Mouse (Mus musculus) thymus, postnatal 0 days (tissue): Measurements from ENCODE around the gene Ell2. TPM values are rescaled to one million over a fixed set of nuclear protein-coding genes. Genes with fewer than 3 reads are reported as not detected.

ENCODE experiments used
- DNase-seq: peaks from one replicate; pipeline ENCODE4 v3.0.0-alpha.2; 2015; ENCODE audit warnings: low spot score
- polyA plus RNA-seq: library from polyadenylated mRNA; unstranded; fragments of >200 nt; fragmentation: Nextera tagmentation; extraction: Ambion mirVana; gene quantifications from 2 replicates; pipeline ENCODE4 v1.2.1, GENCODE M21; 2015

Ell2 gene
- polyA plus RNA-seq, 1 experiment from 2014 or later = 4.8 TPM

DNA sequence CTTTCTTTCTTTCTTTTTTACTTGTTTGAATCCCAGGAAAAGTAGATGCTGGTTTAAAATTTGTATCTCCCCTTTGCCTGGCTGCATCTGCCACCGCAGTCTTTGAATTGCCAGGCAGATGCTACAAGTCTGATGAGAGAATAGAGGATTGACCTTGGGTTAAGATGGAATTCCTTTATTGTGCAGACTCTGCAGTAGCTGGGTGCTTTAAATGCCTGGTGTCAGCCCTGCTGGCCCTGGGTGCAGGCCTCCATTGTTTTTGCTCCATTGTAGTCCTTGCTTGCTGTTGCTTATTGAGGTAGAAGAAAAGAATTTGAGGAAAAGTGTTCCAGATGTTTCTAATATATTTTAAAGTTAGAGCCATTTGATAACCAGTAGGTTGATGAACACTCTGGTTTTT, 59.2 kb downstream of the Ell2 start:
- no peak for DNase-seq

DNA sequence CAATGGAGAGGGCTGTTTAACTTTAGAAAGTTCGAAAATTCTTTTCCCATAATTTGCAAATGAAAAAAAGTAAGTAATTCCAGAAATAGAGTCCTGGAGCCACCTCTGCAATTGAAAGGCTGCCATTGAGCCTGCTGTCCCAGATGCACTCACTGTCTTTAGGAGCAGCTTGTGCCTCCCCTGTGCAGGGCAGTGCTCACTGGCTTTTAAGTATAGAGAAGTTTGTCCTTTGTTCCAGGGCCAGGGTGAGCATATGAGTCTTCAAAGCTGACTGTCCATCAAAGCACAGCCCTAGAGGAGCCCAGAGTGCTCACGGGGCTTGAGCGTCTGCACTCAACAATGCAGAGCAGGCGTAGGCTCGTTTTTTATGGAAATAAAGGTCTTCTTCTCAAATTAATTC, 59.7 kb downstream of the Ell2 start:
- DNase-seq = no peak

DNA sequence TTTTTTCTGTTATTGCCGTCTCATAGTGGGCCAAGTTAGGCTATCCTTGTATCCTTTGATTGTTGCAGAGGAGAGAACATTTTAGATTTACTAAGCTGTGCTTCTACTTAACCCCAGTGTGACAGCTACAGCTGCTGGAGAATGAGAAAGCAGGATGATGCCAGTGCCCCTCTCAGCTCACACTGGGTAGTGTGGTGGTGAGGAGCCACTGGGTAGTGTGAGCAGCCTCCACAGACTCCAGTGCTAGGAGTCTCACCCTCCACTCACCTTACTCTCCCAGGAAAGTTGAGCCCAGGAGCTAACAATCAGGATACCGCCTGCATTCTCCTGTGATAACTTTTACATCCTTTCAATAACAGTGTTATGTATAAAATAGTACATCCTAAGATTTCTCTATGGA, 60.4 kb downstream of the Ell2 start:
- DNase-seq = no peak

DNA sequence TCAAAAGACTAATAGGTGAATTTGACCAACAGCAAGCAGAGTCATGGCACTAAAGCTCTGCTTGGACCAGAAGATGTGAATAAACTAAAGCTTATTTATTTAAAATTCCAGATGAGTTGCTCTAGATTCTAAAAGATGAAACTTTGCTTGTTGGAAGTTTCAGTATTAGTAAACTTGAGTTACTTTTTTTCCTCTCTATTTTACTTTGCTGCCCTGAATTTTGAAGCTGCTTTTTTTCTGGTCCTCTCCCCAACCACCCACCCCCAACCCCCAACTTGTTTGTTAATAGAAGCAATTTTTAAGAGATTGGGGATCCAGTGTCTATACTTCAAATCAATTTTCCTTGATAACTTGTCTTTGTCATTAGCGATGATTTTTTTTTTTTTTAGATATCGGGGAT, 64.2 kb downstream of the Ell2 start:
- no peak for DNase-seq

DNA sequence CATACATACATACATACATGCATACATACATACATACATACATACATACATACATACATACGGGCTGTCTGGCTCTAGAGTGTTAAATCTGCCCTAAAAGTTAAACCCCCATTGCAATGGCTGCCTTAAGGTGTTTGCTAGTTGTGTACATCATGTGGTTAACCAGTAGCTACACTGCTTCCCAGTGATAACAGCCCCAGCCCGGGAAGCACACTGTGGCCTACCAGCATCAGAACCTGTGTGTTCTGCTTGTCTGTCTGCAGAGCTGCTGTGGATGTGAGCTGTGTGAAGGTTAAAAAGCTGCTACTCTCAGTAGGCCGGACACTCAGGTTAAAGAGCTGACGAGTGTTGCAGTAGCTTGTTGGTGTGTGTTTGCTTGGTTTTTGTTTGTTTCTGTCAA, 64.8 kb downstream of the Ell2 start:
- no peak for DNase-seq

DNA sequence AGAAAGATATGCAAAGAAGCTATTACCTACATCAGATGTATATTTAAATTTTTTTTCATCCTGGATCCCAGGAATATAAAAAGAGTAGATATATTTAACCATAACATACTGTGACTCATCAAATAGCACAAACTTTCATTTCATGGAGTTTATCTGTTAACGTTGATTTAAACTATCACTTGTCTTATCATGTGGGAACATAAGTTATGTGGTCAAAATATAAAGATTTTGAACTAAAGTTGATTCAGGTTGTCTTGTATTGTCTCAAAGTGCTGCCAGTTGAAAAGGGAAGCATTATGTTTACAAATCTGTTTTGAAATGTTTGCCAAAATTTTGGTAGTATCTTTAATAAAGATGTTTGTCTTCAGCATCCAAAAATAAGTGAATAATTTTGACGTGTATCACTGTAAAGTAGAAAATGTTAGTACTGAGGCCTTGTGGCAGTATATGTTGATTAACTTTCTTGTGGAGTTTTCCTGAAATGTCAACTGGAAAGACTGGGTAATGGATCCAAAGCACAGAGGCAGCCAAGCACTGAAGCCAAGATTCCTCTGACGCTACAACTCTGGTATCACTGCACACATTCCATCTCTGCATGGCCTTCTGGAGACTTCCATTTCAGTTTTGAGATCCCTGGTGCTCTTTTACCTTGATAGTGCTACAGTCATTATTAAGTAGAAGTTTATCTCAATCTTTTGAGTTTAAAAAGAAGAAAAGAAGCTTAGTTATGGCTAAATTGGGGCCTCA, 65.6 kb downstream of the Ell2 start:
- DNase-seq = no peak

DNA sequence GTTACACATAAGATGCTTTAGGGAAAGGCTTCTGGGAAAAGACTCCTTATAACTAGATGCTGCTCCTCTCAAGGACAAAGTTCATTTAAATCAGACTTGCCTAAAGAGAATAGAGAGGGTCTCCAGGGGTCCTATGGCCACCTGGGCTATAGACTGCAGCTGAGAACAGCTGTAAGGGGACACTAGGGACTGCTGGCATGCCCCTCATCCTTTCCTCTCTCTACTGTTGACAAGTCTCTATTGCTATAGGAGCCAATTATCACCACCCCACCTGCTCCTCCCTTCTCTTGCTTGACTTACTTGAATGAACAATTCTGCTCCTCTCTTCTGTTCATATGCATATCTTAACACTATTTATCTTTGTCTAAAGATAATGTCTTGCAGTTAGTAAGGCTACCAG, 69.4 kb downstream of the Ell2 start:
- DNase-seq = no peak

DNA sequence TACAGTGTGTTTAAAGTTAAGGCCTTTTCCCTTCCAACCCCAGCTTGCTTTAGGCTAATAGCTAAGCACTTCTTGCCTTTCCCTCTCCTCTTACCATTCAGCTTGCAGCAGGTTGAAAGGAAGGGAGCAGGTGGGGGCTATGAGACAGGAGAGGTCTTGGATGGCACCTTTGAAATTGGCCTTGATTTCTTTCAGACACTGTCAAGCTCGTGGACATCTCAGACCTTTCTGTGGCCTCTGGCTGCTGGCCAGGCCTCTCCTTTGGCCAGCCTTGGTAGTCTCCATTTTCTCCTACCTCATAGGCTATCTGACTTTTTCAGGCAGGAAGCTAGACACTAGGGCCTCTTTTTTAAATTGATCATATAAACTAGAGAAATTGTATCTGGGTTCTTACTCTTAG, 70.1 kb downstream of the Ell2 start:
- no peak for DNase-seq

DNA sequence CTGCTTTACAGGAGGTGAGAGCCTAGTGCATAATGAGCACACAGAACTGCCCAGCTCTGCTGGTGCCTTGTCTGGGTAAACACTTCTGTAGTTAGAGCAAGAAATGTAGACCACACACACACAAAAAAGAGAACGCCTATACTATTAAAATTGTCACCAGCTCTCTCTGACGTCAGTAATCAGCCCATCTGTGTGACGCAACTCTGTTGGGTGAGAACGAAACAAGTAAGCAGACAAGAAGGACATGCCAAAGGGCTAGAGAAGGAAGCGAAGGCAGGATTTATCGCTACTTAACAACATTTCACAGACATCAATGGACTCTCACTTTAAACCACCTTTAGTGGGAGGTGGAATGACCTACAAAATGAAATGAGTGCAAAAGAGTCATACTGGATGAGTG, 71.6 kb downstream of the Ell2 start:
- DNase-seq = no peak

DNA sequence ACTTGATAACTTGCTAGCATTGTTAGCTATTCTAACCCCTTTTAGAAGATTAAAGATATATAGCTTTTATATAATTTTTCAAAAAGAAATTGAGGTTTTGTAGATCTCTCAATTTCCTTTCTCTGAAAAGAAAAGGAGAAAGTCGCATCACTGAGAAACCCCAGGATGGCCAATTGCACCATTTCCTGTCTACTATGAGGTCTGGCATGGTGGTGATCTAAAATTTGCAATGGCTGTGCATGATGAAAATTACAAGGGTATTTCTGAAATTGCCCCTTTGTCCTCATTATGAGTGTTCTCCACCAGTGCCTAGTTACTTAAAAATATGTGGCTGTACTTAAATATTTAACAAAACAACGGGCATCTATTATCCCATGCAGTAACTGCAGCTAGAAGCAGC, 72.6 kb downstream of the Ell2 start:
- no peak for DNase-seq

DNA sequence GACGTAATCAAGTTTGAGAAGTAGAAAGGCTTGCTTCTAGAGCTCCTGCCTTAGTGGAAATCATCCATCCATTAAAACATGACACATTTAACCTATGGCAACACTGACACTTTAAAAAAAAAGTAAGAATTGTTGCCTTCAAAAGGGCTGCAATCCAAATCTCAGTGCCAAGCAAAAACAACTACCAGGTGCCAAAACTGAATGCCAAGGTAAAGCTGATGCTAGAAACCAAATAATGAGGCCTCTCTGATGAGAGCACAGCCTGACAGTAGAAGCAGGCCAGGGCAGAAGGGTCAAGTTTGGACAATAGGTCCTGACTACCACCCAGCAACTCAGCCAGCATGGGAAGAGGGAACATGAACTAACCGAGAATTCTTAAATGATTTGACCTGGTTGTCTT, 73.5 kb downstream of the Ell2 start:
- no peak for DNase-seq

DNA sequence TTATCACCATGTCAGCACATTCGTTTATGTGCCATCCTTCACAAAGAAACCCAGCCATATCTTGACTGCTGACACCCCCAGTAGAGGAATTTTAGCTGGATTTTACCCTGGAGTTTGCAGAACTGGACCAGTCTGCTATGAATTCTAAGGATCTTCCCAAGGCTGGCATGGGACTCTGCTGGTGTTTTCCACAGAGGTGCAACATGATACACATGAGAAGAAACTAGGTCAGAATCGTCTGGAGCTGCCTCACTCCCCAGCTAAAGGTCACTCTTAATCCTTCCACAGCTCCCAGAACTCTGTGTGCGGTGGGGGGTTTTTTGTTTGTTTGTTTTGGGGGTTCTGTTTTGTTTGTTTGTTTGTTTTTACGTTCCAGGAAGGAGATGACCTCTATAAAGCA, 79.2 kb downstream of the Ell2 start:
- no peak for DNase-seq

DNA sequence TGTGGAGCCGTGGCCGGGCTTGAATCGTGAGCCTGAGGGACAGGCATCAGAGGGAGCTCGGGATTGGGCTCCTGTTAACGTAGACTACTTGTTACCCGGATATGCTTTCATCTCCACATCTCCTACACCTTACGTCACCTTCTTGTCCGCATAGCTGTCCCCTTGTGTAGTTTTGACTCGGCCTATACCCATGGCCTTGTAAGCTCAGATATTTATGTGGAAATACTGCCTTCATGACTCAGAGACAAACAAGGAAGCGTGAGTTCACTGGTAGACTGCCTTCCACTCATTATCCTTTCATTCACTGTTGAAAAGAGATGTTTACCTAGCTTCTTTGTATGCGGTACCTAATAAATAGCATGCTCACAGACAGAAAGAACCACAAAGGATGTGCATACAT, 79.7 kb downstream of the Ell2 start:
- DNase-seq = no peak

DNA sequence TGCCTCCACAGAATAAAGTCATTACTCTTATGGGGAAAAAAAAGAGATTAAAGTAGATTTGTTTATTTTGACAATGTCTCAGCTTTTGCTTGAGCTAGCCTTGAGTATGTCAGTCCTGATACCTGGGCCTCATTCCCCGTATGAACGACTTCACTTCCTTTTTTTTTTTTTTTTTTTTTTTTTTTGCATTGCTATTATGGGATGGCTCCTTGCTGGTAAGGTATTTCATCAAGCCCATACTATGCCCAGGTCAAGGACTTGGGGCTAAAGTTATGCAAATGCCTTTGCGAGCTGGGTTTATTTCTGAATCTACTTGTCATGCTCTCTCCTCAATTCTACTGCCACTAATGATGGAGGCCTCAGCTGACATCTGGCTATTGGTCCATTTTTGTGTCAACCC, 80.8 kb downstream of the Ell2 start:
- no peak for DNase-seq

DNA sequence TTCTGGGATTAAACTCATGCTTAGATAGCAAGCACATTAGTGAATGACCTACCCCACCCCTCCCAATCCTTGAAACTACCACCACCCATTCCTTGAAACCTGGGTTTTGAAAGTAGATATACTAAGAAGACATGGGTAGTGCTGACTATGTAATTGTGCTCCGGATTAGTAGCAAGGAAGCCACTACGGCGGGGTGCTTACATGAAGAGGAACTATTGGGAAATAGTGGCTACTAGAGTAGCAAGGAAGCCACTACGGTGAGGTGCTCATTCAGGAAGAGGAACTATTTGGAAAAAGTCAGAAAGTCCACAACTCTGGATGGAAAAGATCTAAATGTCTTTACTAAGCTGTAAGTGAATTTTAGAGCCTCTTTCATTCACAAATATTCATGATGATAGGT, 81.6 kb downstream of the Ell2 start:
- no peak for DNase-seq

DNA sequence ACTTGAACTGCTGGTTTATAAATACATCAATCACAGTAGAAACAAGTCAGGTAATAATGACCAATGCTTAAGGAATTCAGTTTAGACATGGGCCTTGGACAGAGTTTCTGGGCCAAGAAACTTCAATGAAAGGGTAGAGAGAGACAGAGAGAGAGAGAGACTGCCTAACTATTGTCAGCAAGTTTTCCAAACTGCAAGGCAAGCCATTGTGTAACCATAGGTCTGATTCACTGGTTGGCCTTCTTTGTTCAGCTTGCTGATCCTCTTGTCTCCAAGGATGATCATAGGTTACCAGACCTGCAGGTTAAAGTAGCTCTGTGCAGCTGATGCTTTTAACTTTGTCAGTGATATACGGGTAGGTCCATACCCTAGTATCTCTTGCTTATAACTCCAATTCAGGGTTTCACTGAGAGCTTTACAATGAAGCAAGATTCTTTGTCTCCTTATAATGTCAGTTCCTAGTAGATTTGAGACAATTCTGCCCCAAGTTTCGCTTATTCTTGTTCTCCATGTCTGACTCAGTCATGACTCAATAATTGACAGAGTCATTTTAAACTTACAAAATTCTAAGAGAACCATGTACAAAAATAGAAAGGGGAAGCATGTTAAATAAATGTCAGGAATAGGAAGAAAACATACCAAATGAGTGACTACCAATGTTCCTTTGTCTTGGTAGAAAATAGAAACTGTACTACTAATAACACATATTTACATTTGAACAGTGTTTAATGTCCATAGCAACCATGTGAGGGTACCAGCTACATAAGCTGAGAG, 82.7 kb downstream of the Ell2 start:
- no peak for DNase-seq

DNA sequence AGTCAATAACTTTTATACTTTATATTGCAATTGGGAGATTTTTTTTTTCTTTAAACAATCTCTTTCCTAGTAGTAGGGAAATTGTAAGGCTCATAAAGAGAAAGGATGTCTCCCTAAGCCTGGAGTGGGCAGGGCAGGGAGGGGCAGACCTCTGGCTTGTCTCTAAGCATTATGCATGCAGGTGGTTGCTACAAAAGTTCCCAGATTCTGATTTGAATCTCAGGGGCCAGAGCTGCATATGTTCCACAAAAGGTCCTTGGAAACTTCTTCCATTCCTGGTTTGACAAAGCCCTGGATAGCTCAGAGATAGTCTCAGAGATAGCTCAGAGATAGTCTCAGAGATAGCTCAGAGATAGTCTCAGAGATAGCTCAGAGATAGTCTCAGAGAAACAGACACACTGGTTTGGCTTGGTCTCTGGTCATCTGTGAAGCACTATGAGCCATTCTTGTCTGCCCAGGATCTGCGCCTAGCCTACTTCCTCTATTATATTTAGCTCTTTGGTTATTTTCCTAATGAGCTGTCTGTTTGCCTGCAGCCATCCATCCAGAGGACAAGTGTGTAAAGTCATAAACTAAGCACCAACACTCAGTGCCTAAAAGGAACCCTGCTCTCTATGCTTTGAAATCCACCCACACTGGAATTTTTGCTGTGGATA, 84.1 kb downstream of the Ell2 start:
- no peak for DNase-seq

DNA sequence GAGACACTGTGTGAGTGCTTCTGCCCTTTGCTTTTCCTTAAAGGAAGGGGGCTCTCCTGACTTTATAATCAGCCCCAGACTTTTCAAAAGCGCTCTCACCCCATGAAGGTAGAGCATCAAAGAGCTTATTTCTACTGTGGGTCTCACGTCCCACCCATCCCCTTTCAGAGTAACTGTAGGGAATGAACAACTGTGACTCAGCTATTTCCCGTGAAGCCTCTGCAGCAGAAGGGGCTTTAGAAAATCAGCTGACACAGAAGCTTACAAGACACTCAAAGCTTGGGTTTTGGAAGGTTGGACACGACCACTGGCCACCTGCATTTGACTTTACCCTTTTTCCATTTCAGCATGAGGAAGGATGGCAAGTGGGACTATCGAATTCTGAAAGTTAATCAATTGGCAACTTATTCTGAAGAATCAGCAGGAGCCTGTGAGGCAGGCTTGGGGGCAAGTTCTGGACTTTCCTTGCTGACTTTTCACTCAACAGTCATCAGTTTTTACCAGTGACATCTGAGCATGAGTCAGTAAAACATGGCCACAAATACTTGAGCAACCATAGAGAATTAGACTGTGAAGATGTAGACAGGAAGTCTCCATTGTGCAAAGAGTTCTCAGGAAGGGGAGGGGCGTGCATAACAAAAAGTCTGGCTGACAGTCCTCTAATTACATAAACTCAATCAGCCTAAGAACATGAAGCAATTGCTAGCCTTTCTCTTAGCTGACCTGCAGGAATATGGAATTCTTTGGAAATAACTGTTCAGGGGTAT, 87.5 kb downstream of the Ell2 start:
- no peak for DNase-seq

DNA sequence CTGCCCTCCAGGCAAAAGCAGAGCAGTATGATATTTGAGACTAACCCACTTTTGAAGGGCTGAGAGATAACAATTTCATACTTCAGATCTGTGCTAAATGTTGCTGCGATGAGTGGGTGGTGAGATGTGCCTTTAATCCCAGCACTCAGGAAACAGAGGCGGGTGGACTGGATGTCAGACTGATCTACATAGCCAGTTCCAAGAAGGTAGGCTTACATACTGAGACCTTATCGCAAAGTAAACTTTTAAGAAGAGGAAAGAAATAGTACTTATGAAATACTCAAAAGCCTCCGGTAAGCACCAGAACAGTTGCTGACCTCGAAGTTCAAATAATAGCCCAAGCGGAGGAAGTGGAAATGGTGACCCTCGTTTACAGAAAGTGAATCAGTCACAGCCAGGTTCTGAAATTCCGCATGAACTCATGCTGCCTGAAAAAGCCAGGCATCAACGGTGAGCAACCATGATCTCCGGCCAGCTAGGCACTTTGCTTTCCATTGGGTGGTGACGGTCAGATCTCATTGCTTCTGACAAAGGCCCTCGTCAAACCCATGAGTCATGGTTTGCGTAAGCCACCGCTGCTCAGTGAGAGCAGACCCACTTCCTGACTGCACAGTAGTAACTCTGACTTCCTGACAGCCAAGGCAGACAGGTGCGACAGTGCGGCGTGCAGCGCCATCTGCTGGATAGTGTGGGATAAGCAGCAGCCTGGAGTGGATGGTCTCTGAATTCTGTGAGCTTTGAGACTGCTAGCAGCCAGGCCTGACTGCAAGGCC, 91.0 kb downstream of the Ell2 start:
- DNase-seq = peak; percentile 94

DNA sequence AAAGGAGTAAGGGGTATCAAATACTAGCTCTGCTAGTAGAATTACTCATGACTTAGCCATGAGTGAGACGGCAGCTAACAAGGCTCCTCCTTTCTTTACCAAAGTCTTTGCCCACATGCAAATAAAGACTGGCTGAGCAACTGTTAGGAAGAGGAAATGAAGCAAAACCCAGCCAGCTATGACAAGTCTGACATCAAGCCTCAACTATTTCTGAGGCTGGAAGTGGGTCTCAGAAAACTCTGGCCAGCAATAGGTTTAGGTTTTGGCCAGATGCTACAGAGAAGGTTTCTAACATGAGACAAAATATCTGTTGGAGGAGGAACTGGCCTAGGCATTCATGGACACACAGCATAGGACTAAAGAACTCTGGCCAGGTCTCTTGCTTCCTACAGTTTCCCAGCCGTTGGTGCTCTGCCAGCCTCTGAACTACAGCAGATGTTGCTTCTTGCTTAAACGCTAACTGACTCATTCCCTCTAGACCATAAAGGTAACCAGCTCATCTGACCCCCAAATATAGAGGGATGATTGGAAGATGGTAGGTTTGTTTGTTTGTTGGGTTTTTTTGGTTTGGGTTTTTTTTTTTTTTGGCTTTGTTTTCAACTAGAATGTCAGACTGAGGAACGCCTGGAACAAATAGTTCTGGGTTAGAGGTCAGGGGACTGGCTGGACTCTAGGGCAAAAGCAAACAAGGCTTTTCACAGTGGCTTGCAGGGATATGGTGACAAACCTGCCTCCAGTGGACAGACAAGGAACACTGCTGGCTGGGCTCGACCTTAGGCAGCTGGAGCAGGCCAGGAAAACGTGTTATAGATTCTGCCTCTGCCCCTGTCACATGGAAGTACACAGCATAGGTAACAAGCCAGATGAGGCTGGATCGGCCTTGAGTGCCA, 92.1 kb downstream of the Ell2 start:
- DNase-seq = no peak
